Mouse (Mus musculus) embryonic fibroblast, embryonic 13.5 days (primary cell): ENCODE data around the gene Rlbp1.

ENCODE experiments used
- CTCF ChIP-seq: IDR thresholded peaks from 2 replicates; pipeline ENCODE4 v1.5.1; 2011; ENCODE audit warnings: mild to moderate bottlenecking, control low read depth, low read length, moderate library complexity, borderline replicate concordance; ENCODE audit not compliant: insufficient read depth
- POLR2A ChIP-seq: IDR thresholded peaks from 2 replicates; pipeline ENCODE4 v1.6.1; 2011; ENCODE audit warnings: low read depth, mild to moderate bottlenecking, control low read depth, low read length, moderate library complexity

DNA sequence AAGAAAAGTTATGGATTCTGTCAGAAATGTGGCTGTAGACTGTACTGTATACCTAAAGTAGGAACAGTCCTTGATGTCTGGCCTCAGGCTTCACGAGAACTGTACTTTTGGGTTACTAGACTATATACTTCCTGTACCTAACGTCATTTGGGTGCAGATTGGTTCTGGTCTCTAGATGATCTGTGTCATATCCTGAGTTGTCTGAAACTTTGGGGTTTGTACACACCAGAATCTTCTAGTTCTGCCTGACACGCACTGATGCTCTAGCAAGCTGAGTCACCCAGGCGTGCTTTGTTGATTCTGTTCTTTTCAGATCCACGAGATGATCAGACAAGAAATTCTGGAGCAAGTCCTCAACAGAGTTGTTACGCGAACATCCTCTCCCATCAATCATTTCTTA lies 33.1 kb upstream of the Rlbp1 start:
- no peak for TF ChIP-seq CTCF
- TF ChIP-seq POLR2A = no peak
